Mouse (Mus musculus) heart, postnatal 36 days (tissue): Measurements from ENCODE around the gene Tas2r123. TPM values are rescaled to one million over a fixed set of nuclear protein-coding genes. Genes with fewer than 3 reads are reported as not detected.

Experiments
- DNase-seq, 2 experiments: peaks; one replicate each; pipeline ENCODE4 v3.0.0; 2021 to 2022
- intact Hi-C: fragments of 180-260 bp; cut with DNase I; formaldehyde crosslinking; loops from one replicate; pipeline ENCODE4 v1.15.1; 2025
- total RNA-seq, 2 experiments: library from RNA; stranded (reverse); gene quantifications; 2 replicates each; pipeline ENCODE4 v1.2.3; 2021

Tas2r123 gene
- total RNA-seq = not detected

DNA sequence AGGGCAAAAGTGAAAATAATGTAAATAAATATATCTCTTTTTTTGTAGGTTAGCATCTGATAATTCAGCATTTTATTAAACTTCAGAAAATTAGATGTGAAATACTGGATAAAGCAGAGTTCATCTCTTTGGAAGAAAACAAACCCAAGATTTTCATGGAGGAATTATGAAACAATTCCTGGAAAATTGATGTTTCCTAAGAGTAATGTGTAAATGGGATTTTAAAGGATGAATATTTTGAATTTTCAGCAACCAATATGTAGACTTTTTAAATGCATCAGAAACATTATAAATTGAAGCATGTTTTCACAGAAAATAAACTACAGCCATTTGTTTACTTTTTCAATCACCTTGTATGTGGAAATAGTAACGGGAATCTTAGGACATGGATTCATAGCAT lies at the start of gene Tas2r123:
Gene Tas2r123 (plus strand): TSS at position 301 of the 400 bp plus-strand sequence.
- intact Hi-C loops = no loop called here

DNA sequence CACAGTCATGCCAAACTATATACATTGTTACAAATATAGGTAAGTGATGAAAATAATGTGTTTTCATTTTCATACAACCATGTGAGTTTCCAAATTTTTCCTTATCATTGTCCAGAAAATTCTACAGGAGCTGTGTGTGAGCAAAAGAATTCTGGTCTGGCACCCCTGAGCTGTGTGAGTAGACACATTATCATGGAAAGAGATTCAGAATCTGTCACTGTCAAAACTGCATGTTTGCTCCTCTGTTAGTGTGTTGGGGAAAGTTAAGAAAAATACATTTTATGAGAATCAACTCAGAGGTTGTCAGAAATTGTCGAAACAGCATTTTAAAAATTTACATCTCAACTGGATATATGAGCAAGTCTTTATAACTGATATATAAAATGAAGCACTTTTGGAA lies 44.4 kb upstream of the Tas2r123 start, which contains the start of gene Tas2r117:
Gene Tas2r117 (plus strand): TSS at position 301 of the 400 bp plus-strand sequence.
- no peak for DNase-seq
- intact Hi-C loops = no loop called here

More for the DNA sequence above, at the start of gene Tas2r123:
- DNase-seq = no peak

DNA sequence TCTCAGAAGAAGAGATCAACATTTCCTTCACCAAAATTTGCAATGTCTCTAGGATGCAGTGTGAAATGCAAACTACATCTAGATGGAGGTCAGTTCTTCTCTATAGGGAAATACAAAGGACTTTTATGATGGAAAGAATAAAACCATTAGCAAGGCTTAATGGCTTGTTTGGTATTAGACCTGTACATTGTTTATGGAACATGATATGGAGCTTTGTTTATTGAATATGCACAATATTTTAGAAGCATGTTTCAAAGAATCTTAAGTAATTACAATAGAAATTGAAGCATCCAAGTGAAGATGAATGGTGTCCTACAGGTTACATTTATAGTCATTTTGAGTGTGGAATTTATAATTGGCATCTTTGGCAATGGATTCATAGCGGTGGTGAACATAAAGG lies 8.2 kb downstream of the Tas2r123 start, which contains the start of gene Tas2r116:
Gene Tas2r116 (plus strand): TSS at position 301 of the 400 bp plus-strand sequence.
- DNase-seq = no peak
- intact Hi-C loops = no loop called here

DNA sequence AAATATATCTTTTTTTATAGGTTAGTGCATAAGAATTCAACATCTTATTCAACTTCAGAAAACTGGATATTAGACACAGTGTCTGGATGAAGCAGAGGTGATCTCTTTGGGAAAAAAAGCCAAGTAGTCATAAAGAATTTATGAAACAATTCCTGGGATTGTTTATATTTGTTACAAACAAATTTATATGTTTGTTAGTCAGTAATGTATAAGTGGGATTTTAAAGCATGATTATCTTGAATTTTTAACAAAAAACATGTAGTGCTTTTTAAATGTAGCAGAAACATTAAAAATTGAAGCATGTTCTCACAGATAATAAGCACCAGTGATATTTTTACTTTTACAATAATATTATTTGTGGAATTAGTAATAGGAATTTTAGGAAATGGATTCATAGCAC lies 20.8 kb downstream of the Tas2r123 start, which contains the start of gene Tas2r110:
Gene Tas2r110 (plus strand): TSS at position 301 of the 400 bp plus-strand sequence.
- DNase-seq = no peak
- intact Hi-C loops = no loop called here

DNA sequence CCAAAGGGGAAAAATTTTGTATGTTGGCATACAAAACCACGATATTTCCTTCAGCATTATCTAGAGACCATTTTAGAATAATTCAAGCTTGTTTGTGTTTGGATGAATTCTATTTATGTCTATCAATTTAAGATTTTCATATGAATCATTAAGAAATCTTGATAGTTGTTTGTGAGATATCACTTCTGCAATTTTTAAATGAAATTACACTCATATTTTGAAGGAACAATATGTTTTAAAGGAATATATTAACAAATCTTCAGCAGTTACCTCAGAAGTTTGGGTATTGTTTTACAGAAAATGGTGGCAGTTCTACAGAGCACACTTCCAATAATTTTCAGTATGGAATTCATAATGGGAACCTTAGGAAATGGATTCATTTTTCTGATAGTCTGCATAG lies 45.8 kb downstream of the Tas2r123 start, which contains the start of gene Tas2r113:
Gene Tas2r113 (plus strand): TSS at position 301 of the 400 bp plus-strand sequence.
- intact Hi-C loops = no loop called here
- DNase-seq = no peak

Other genes starting within 250 kb of the Tas2r123 start
- not detected for gene A630073D07Rik, start 195.6 kb upstream of the Tas2r123 start, total RNA-seq
- not detected for gene Tas2r120, start 190.2 kb upstream of the Tas2r123 start, total RNA-seq
- not detected for gene Tas2r121, start 146.1 kb upstream of the Tas2r123 start, total RNA-seq
- gene Tas2r122, start 135.2 kb upstream of the Tas2r123 start, total RNA-seq = not detected
- gene Tas2r115, start 109.1 kb upstream of the Tas2r123 start, total RNA-seq = not detected
- gene Tas2r124, start 92.4 kb upstream of the Tas2r123 start, total RNA-seq = not detected
- gene Tas2r102, start 85.0 kb upstream of the Tas2r123 start, total RNA-seq = not detected
- gene Tas2r136, start 69.0 kb upstream of the Tas2r123 start, total RNA-seq = not detected
- gene Tas2r117, start 44.3 kb upstream of the Tas2r123 start, total RNA-seq = not detected
- not detected for gene Tas2r116, start 8.3 kb downstream of the Tas2r123 start, total RNA-seq
- gene Tas2r110, start 20.9 kb downstream of the Tas2r123 start, total RNA-seq = not detected
- not detected for gene Tas2r113, start 45.9 kb downstream of the Tas2r123 start, total RNA-seq
- not detected for gene Tas2r125, start 62.5 kb downstream of the Tas2r123 start, total RNA-seq
- not detected for gene Tas2r129, start 104.0 kb downstream of the Tas2r123 start, total RNA-seq
- gene Tas2r131, start 110.8 kb downstream of the Tas2r123 start, total RNA-seq = not detected
- gene Tas2r109, start 133.8 kb downstream of the Tas2r123 start, total RNA-seq = not detected
- gene Tas2r103, start 190.0 kb downstream of the Tas2r123 start, total RNA-seq = not detected
- not detected for gene Tas2r140, start 208.7 kb downstream of the Tas2r123 start, total RNA-seq